Mouse (Mus musculus) G1E (cell line): ENCODE data around the gene Ppp4c. TPM values are rescaled to one million over a fixed set of nuclear protein-coding genes. Genes with fewer than 3 reads are reported as not detected.

Source experiments
- ATAC-seq: 2 replicates; pipeline ENCODE4 v1.8.0; 2016; ENCODE audit warnings: mild to moderate bottlenecking; ENCODE audit not compliant: insufficient number of reproducible peaks, poor library complexity, low FRiP score, severe bottlenecking; ENCODE audit errors: extremely low read depth
- DNase-seq: peaks from one replicate; pipeline ENCODE4 v3.0.0; 2012; ENCODE audit warnings: low spot score
- H3K27me3 ChIP-seq: 2 replicates; pipeline ENCODE4 v1.6.1; 2012; ENCODE audit warnings: mild to moderate bottlenecking, low read length, inconsistent platforms; ENCODE audit not compliant: insufficient read depth
- H3K36me3 ChIP-seq: replicated peaks from 2 replicates; pipeline ENCODE3; 2012; ENCODE audit warnings: mild to moderate bottlenecking, inconsistent platforms
- H3K4me1 ChIP-seq: 2 replicates; pipeline ENCODE4 v1.6.1; 2012; ENCODE audit warnings: low read depth, low read length, inconsistent platforms, mixed read lengths; ENCODE audit not compliant: insufficient read depth
- H3K4me3 ChIP-seq: 2 replicates; pipeline ENCODE4 v1.5.1; 2012; ENCODE audit warnings: low read depth, mild to moderate bottlenecking, inconsistent platforms, low read length, moderate library complexity, mixed read lengths
- H3K9me3 ChIP-seq: replicated peaks from 2 replicates; pipeline ENCODE4 v1.6.1; 2012; ENCODE audit warnings: inconsistent platforms
- CTCF ChIP-seq: IDR thresholded peaks from 2 replicates; pipeline ENCODE4 v1.5.1; 2012; ENCODE audit warnings: low read depth, low read length, inconsistent platforms, mixed read lengths
- GATA1 ChIP-seq: IDR thresholded peaks from 2 replicates; pipeline ENCODE4 v1.6.1; 2012; ENCODE audit warnings: borderline replicate concordance, low read length, inconsistent platforms, mixed read lengths
- GATA2 ChIP-seq: IDR thresholded peaks from 2 replicates; pipeline ENCODE4 v1.6.1; 2012; ENCODE audit warnings: low read depth, low read length, inconsistent platforms, borderline replicate concordance
- POLR2AphosphoS5 ChIP-seq: IDR thresholded peaks from 2 replicates; pipeline ENCODE4 v1.6.1; 2012; ENCODE audit warnings: low read depth, low read length, inconsistent platforms; ENCODE audit not compliant: insufficient replicate concordance
- TAL1 ChIP-seq: conservative IDR thresholded peaks from 2 replicates; pipeline ENCODE4 v1.6.1; 2012; ENCODE audit warnings: low read depth, low read length, inconsistent platforms, mixed read lengths
- polyA plus RNA-seq: library from polyadenylated mRNA; stranded (reverse); fragments of >175 nt; gene quantifications from 2 replicates; pipeline ENCODE4 v1.2.3, GENCODE M21; 2012
- total RNA-seq, 2 experiments: library from RNA; stranded (forward) in 1 of 2; stranded (reverse) in 1 of 2; fragments of 200-1000 nt in 1 of 2; fragments of >200 nt in 1 of 2; fragmentation: Nextera tagmentation in 1 of 2; gene quantifications; 2 replicates each; pipeline ENCODE4 v1.2.3; 2014 to 2017

Ppp4c gene
- total and polyA plus RNA-seq, 3 experiments: 169 to 186 (median 176) TPM

DNA sequence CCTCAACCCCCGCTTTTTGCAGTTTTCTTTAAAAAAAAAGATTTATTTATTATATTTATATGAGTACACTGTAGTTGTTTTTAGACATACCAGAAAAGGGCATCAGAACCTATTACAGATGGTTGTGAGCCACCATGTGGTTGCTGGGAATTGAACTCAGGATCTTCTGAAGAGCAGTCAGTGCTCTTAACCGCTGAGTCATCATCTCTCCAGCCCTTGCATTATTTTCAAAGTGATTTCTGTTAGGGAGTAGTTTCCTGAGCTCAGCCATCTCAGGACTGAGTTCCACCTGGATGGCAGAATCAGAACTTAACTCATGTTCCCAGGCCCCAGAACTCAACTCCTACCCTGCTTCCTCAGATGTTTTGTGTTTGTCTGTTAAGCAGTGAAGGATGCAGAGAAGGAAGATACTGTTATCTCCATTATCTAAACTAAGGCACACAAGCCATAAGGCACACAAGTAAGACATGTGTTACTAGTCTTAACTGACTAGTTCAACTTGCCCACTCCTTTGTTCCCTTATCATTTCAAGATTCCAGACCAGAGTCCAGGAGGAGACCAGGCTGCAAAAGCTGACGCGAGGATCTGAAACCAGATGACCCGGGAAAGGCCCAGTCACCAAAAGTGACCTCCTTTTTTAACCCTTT, 17.6 kb upstream of the Ppp4c start:
- Histone ChIP-seq H3K36me3 (peaks cover 2% of the 10 kb centered on the region), H3K9me3 (no peaks in the 10 kb centered on the region), H3K4me1 (peaks cover 30% of the 10 kb centered on the region), H3K4me3 (no peak overlapping the region), H3K27me3 (peaks cover 63% of the 10 kb centered on the region)
- DNase-seq (no peak), ATAC-seq (no peak)
- TF ChIP-seq TAL1: no peak
- TF ChIP-seq POLR2AphosphoS5: no peak
- no peak for TF ChIP-seq CTCF
- TF ChIP-seq GATA2: no peak
- TF ChIP-seq GATA1: no peak

DNA sequence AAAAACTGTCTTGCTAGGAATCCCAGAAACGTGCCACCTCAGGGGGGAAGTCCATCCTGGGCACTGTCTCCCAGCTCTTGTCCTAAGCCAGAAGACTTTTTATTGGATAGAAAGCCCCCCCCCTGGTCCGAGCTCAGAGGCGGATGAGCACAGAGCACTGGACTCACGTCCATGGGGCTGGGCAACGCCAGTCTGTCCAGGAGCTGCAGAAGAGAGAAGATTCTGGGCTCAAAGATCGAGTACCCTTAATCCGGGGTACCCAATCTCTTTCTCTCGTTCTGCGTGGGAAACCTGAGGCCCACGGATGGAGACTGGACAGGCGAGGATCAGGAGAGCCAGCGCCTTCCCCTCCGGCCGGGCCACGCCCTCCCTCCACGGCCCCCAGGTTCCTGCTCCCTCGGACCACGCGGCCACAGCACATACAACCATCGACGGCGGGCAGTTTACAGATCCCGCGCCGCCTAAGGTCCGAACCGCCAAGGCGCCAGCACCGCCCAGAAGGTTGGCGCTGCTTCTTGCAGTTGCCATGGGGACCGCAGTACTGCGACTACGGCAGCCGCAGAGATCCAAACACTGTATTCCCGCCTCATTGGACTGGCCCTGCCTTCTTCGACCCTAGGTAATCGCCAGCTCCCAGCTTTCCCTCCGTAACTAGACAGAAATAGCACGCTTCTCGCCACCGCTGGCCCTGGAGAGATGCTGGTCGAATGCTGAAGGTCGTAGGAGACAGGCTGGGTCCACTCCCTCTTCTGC, 16.6 kb upstream of the Ppp4c start:
- H3K4me1 ChIP-seq: peaks cover 34% of the 10 kb centered on the region
- ATAC-seq (peak; percentile 49; the same call in 1 of the 2 replicates), DNase-seq (no peak)
- peaks cover 59% of the 10 kb centered on the region for H3K27me3 ChIP-seq
- peaks cover 2% of the 10 kb centered on the region for H3K36me3 ChIP-seq
- H3K4me3 ChIP-seq: peak overlapping the region; percentile 71
- TF ChIP-seq CTCF (no peak), GATA2 (no peak), POLR2AphosphoS5 (no peak), TAL1 (no peak), GATA1 (no peak)
- H3K9me3 ChIP-seq: no peaks in the 10 kb centered on the region

DNA sequence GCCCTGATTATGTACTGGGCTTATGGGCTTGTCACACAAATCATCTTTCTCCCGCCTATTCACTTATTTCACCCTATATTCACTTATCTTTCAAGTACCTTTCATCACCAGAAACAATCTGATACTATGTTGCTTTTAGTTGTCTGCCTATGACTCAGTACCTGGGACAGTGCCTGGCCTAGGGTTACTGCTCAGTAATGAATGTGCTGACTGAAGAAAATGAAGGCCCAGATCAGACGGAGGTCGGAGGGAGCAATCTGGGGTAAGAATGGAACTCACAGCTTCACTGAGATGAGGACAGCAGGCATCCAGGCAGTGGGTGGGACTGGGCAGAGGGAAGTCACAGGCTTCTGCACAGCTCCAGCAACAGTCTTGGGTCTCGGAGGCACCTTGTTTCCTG, 15.1 kb upstream of the Ppp4c start:
- H3K36me3 ChIP-seq: peaks cover 5% of the 10 kb centered on the region
- peaks cover 44% of the 10 kb centered on the region for H3K27me3 ChIP-seq
- no peak overlapping the region for H3K4me3 ChIP-seq
- H3K9me3 ChIP-seq: no peaks in the 10 kb centered on the region
- ATAC-seq (no peak), DNase-seq (no peak)
- peaks cover 49% of the 10 kb centered on the region for H3K4me1 ChIP-seq
- no peak for TF ChIP-seq CTCF
- no peak for TF ChIP-seq GATA2
- no peak for TF ChIP-seq POLR2AphosphoS5
- TF ChIP-seq TAL1: no peak
- TF ChIP-seq GATA1: no peak

DNA sequence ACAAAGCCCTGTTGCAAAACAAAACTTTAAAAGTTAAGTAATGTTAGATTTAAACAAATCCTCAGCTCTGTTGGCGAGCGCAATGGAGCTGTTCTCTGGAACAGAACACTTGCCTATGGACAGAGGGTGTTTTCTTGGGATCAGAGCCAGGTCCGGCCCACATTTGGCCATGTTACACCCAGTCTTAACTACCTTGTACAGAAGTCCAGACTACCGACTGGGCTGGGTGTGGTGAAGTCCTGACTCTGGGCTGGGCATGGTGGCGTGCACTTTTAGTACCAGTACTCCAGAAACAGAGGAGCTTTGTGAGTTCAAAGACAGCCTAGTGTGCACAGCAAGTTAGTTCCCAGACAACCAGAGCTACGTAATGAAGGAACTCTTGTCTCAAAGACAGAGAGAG, 14.7 kb upstream of the Ppp4c start:
- TF ChIP-seq TAL1 (no peak), GATA1 (no peak), POLR2AphosphoS5 (no peak), CTCF (no peak), GATA2 (no peak)
- Histone ChIP-seq H3K9me3 (no peaks in the 10 kb centered on the region), H3K27me3 (peaks cover 39% of the 10 kb centered on the region), H3K4me1 (peaks cover 54% of the 10 kb centered on the region), H3K36me3 (peaks cover 6% of the 10 kb centered on the region), H3K4me3 (no peak overlapping the region)
- ATAC-seq (no peak), DNase-seq (no peak)

DNA sequence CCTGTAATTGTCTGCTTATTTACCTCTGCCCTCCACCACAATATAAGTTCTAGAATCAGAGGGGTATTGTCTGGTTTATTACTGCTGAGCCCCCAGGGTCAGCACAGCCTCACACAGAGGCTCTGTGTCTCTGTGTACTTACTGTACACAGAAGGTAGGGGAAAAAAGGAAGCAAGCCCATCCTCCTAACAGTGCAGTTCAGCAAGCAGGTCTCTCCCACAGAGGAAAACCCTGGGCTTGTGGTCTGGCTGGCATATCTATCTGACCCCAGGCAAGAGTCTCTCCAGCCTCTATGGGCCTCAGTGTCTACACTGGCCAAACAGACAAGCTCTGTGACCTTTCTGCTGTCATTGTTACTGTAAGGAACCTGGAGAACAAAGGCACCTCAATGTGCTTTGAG, 11.5 kb upstream of the Ppp4c start:
- DNase-seq: no peak

DNA sequence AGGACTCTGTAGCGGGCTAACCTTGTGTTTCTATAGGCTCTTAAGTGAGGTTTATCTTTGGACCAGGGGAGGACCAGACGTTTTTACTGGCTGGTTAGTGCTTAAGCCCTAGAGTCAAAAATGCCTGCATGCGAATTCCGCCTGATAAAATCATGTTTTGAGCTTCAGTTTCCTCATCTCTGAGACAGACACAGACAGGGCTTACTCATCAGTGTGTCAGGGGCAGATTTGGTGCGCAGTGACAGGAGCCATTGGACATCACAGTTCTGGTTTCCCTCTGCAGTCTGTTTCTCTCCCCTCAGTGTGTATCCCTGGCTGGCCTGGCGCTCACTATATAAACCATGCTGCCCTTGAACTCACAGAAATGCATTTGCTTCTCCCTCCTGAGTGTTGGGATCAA, 10.9 kb upstream of the Ppp4c start:
- Histone ChIP-seq H3K4me1 (peaks cover 59% of the 10 kb centered on the region), H3K9me3 (no peaks in the 10 kb centered on the region), H3K27me3 (peaks cover 15% of the 10 kb centered on the region), H3K4me3 (no peak overlapping the region), H3K36me3 (peaks cover 14% of the 10 kb centered on the region)
- no peak for TF ChIP-seq TAL1
- TF ChIP-seq CTCF: no peak
- TF ChIP-seq GATA2: no peak
- TF ChIP-seq GATA1: no peak
- no peak for TF ChIP-seq POLR2AphosphoS5
- DNase-seq (no peak), ATAC-seq (no peak)

More for the DNA sequence above, 11.5 kb upstream of the Ppp4c start:
- Histone ChIP-seq H3K4me1 (peaks cover 63% of the 10 kb centered on the region), H3K27me3 (peaks cover 20% of the 10 kb centered on the region), H3K36me3 (peaks cover 10% of the 10 kb centered on the region), H3K9me3 (no peaks in the 10 kb centered on the region), H3K4me3 (no peak overlapping the region)
- ATAC-seq: no peak
- no peak for TF ChIP-seq GATA1
- no peak for TF ChIP-seq GATA2
- no peak for TF ChIP-seq CTCF
- TF ChIP-seq POLR2AphosphoS5: no peak
- TF ChIP-seq TAL1: no peak
